ENCODE assay signal across 29 mouse cellular contexts in genomic region chr3:108312414-108312813, GRCm38 (mm10). TPM values are rescaled to one million over a fixed set of nuclear protein-coding genes. Genes with fewer than 3 reads are reported as not detected.
DNase-seq lines count a peak whose midpoint lies in the region; ATAC-seq and TF ChIP-seq lines count a peak whose summit lies in the region.
"Had no signal": no experiment of that assay in that cellular context is flagged by ENCODE, and none has a peak within 500 bp of the region (broad histone marks: within the 10 kb centered on the region; RNA-seq: fewer than 3 reads in every experiment).

No protein-coding gene starts in this region.

- no peaks in the 10 kb centered on the region for H3K9me3 ChIP-seq in heart, postnatal 0 days (replicated peaks; ENCODE audit: control insufficient read depth, low read length)
- no peaks in the 10 kb centered on the region for H3K9me3 ChIP-seq in intestine, embryonic 16.5 days (ENCODE audit: control insufficient read depth, low read length)
- no peaks in the 10 kb centered on the region for H3K9me3 ChIP-seq in stomach, embryonic 16.5 days (replicated peaks; ENCODE audit: control insufficient read depth, low read length)
- H3K9me3 ChIP-seq: embryonic facial prominence, embryonic 10.5 days; embryonic facial prominence, embryonic 13.5 days; hindbrain, embryonic 10.5 days; hindbrain, embryonic 13.5 days had no signal

- no peak for DNase-seq in heart, postnatal 0 days (ENCODE audit: low spot score)
- no peak for DNase-seq in heart, adult 2 months
- no peak for DNase-seq in kidney, postnatal 14 days
- no peak for DNase-seq in left cerebral cortex, adult 2 months (ENCODE audit: extremely low spot score in 1 of 2, low spot score in 2 of 2)
- DNase-seq: adrenal gland, adult 8-10 months; adrenal gland, postnatal 25 days; cerebellum, adult 11-12 months; cerebellum, adult 8-10 months; cerebellum, postnatal 10 days; cerebellum, postnatal 36 days; embryo, embryonic 11 days; forebrain, postnatal 0 days; gastrocnemius, postnatal 25 days; heart, postnatal 36 days had no signal

- H3K27ac ChIP-seq in heart, postnatal 0 days (ENCODE audit: low read depth) = peak overlapping the region; percentile 36
- H3K27ac ChIP-seq in heart, adult 2 months = no peak overlapping the region
- H3K27ac ChIP-seq in intestine, embryonic 16.5 days (ENCODE audit: low read length) = no peak overlapping the region
- H3K27ac ChIP-seq in stomach, embryonic 16.5 days (ENCODE audit: low read length) = no peak overlapping the region
- no peak overlapping the region for H3K27ac ChIP-seq in left cerebral cortex, adult 2 months
- H3K27ac ChIP-seq: embryonic facial prominence, embryonic 10.5 days; embryonic facial prominence, embryonic 13.5 days; hindbrain, embryonic 10.5 days; hindbrain, embryonic 13.5 days had no signal

- intact Hi-C loops in heart, adult 2 months (cut with DNase I) = no loop called here
- intact Hi-C loops in left cerebral cortex, adult 2 months (cut with DNase I) = no loop called here

- H3K9ac ChIP-seq in heart, postnatal 0 days (replicated peaks; ENCODE audit: low read depth, low read length) = no peak overlapping the region
- H3K9ac ChIP-seq in heart, adult 2 months (ENCODE audit: low read depth, low read length) = no peak overlapping the region
- no peak overlapping the region for H3K9ac ChIP-seq in intestine, embryonic 16.5 days (ENCODE audit: low read depth, low read length)
- no peak overlapping the region for H3K9ac ChIP-seq in stomach, embryonic 16.5 days (ENCODE audit: low read length)
- H3K9ac ChIP-seq: embryonic facial prominence, embryonic 13.5 days; forebrain, postnatal 0 days; hindbrain, embryonic 13.5 days had no signal

- 0 out of 2 replicates have a peak, but pooled peaks cover 12% of the 10 kb centered on the region for H3K36me3 ChIP-seq in heart, postnatal 0 days (replicated peaks; ENCODE audit: control insufficient read depth, insufficient read depth, low read length)
- H3K36me3 ChIP-seq in heart, adult 2 months (ENCODE audit: control insufficient read depth, insufficient read depth, low read length) = peaks cover 3% of the 10 kb centered on the region; the same call in 1 of the 2 replicates
- no peaks in the 10 kb centered on the region for H3K36me3 ChIP-seq in intestine, embryonic 16.5 days (ENCODE audit: control insufficient read depth, insufficient read depth, low read length)
- H3K36me3 ChIP-seq in stomach, embryonic 16.5 days (ENCODE audit: control insufficient read depth, insufficient read depth, low read length) = no peaks in the 10 kb centered on the region
- H3K36me3 ChIP-seq: embryonic facial prominence, embryonic 13.5 days had no signal

- H3K4me2 ChIP-seq in heart, postnatal 0 days (ENCODE audit: low read depth, low read length) = no peak overlapping the region
- no peak overlapping the region for H3K4me2 ChIP-seq in intestine, embryonic 16.5 days (ENCODE audit: low read depth, low read length)
- no peak overlapping the region for H3K4me2 ChIP-seq in stomach, embryonic 16.5 days (ENCODE audit: low read depth, low read length)
- H3K4me2 ChIP-seq: embryonic facial prominence, embryonic 13.5 days; heart, embryonic 11.5 days; hindbrain, embryonic 13.5 days had no signal

- no peak for TF ChIP-seq CTCF in heart, postnatal 0 days (IDR thresholded peaks at IDR 0.05; ENCODE audit: low read depth)
- no peak for TF ChIP-seq CTCF in heart, adult 2 months (IDR thresholded peaks at IDR 0.05)
- TF ChIP-seq CTCF in left cerebral cortex, adult 2 months (IDR thresholded peaks at IDR 0.05) = no peak

- H3K79me2 ChIP-seq in heart, adult 2 months (replicated peaks; ENCODE audit: control insufficient read depth, insufficient read depth, low read length) = no peaks in the 10 kb centered on the region

- H3K4me3 ChIP-seq in heart, postnatal 0 days (ENCODE audit: low read depth, low read length) = no peak overlapping the region
- no peak overlapping the region for H3K4me3 ChIP-seq in heart, adult 2 months
- H3K4me3 ChIP-seq in intestine, embryonic 16.5 days (ENCODE audit: low read length) = no peak overlapping the region
- H3K4me3 ChIP-seq in stomach, embryonic 16.5 days (replicated peaks; ENCODE audit: low read length) = no peak overlapping the region
- no peak overlapping the region for H3K4me3 ChIP-seq in left cerebral cortex, adult 2 months
- H3K4me3 ChIP-seq: embryonic facial prominence, embryonic 10.5 days; embryonic facial prominence, embryonic 13.5 days; erythroblast, embryonic 14.5 days; hindbrain, embryonic 10.5 days; hindbrain, embryonic 13.5 days had no signal

- no peaks in the 10 kb centered on the region for H3K27me3 ChIP-seq in heart, postnatal 0 days (ENCODE audit: control insufficient read depth, insufficient read depth, low read length)
- H3K27me3 ChIP-seq in heart, adult 2 months (ENCODE audit: control insufficient read depth, insufficient read depth, low read length) = no peaks in the 10 kb centered on the region
- H3K27me3 ChIP-seq in intestine, embryonic 16.5 days (replicated peaks; ENCODE audit: control insufficient read depth, insufficient read depth, low read length) = no peaks in the 10 kb centered on the region
- no peaks in the 10 kb centered on the region for H3K27me3 ChIP-seq in stomach, embryonic 16.5 days (ENCODE audit: control insufficient read depth, insufficient read depth, low read length)
- H3K27me3 ChIP-seq: embryonic facial prominence, embryonic 13.5 days; hindbrain, embryonic 13.5 days had no signal

- TF ChIP-seq EP300 in heart, postnatal 0 days (IDR thresholded peaks at IDR 0.05; ENCODE audit: low read depth) = no peak
- no peak for TF ChIP-seq EP300 in heart, adult 2 months (IDR thresholded peaks at IDR 0.05; ENCODE audit: insufficient read depth, low read depth, low read length)

- H3K4me1 ChIP-seq in heart, postnatal 0 days (ENCODE audit: control insufficient read depth, insufficient read depth) = peaks cover 38% of the 10 kb centered on the region
- H3K4me1 ChIP-seq in heart, adult 2 months (ENCODE audit: control insufficient read depth, insufficient read depth, low read length) = no peaks in the 10 kb centered on the region; the same call in 1 of the 2 replicates
- 0 out of 2 replicates have a peak, but pooled peaks cover 2% of the 10 kb centered on the region for H3K4me1 ChIP-seq in intestine, embryonic 16.5 days (ENCODE audit: control insufficient read depth, insufficient read depth, low read length)
- H3K4me1 ChIP-seq in stomach, embryonic 16.5 days (ENCODE audit: control insufficient read depth, insufficient read depth, low read length) = no peaks in the 10 kb centered on the region
- H3K4me1 ChIP-seq: embryonic facial prominence, embryonic 10.5 days had no signal

- no peak for TF ChIP-seq POLR2A in heart, adult 2 months (IDR thresholded peaks at IDR 0.05; ENCODE audit: insufficient read depth, low read depth, low read length)

- ATAC-seq in heart, postnatal 0 days (ENCODE audit: insufficient read depth, low read depth) = no peak
- peak; percentile 41; the same call in 1 of the 2 replicates for ATAC-seq in intestine, embryonic 16.5 days
- ATAC-seq in stomach, embryonic 16.5 days (ENCODE audit: insufficient read depth, low FRiP score) = peak; percentile 53; the same call in 1 of the 2 replicates
- ATAC-seq: activated CD4-positive, CD25-positive, alpha-beta regulatory T cell, adult 4 months; CD4-positive, CD25-positive, alpha-beta regulatory T cell, adult 4 months; forebrain, embryonic 14.5 days; forebrain, postnatal 0 days; hindbrain, embryonic 16.5 days had no signal

RNA-seq across cellular contexts. Expression of gene Sort1, which starts 28.5 kb away (rescaled TPM):
- total RNA-seq in heart, postnatal 0 days (2014; rRNA removed; ENCODE audit: low replicate concordance) = 33.5 and 34.4 TPM in 2 replicates
- 6.7 and 7.4 TPM in 2 replicates for polyA plus RNA-seq in heart, postnatal 0 days (2015; fragmentation: Nextera tagmentation; extraction: Ambion mirVana)
- 10 to 100 TPM; 17.4 to 19.2 TPM for total RNA-seq in heart, adult 2 months (2021)
- 33.7 and 51.9 TPM in 2 replicates for polyA plus RNA-seq in heart, adult 2 months (2012; rRNA removed)
- 3.7 and 4.3 TPM in 2 replicates for polyA plus RNA-seq in intestine, embryonic 16.5 days (2015; fragmentation: Nextera tagmentation; extraction: Ambion mirVana)
- 7.4 and 8.6 TPM in 2 replicates for polyA plus RNA-seq in stomach, embryonic 16.5 days (2015; fragmentation: Nextera tagmentation; extraction: Ambion mirVana)
- total RNA-seq in left cerebral cortex, adult 2 months (2021) = 100 to 1,000 TPM; 310 to 316 TPM

RNA-seq across cellular contexts. Expression of gene Mybphl, which starts 52.3 kb away (rescaled TPM):
- total RNA-seq in heart, postnatal 0 days (2014; rRNA removed; ENCODE audit: low replicate concordance) = 49.3 and 60.6 TPM in 2 replicates
- 90.0 and 123 TPM in 2 replicates for polyA plus RNA-seq in heart, postnatal 0 days (2015; fragmentation: Nextera tagmentation; extraction: Ambion mirVana)
- total RNA-seq in heart, adult 2 months (2021) = 10 to 100 TPM; 35.8 to 51.2 TPM
- 268 and 304 TPM in 2 replicates for polyA plus RNA-seq in heart, adult 2 months (2012; rRNA removed)
- not detected in 2 replicates for polyA plus RNA-seq in intestine, embryonic 16.5 days (2015; fragmentation: Nextera tagmentation; extraction: Ambion mirVana)
- not detected in 2 replicates for polyA plus RNA-seq in stomach, embryonic 16.5 days (2015; fragmentation: Nextera tagmentation; extraction: Ambion mirVana)
- total RNA-seq in left cerebral cortex, adult 2 months (2021) = 1 to 10 TPM in 1 of 2 experiments, not detected in 1; 1.0 TPM
- total RNA-seq: adrenal gland, adult 8-10 months; adrenal gland, postnatal 25 days; forebrain, postnatal 0 days; gastrocnemius, adult 8-10 months; gastrocnemius, postnatal 25 days; granulocyte monocyte progenitor cell, adult 5-6 weeks had no signal
- polyA plus RNA-seq: activated CD4-positive, CD25-positive, alpha-beta regulatory T cell, adult 4 months; C2C12; CD4-positive, CD25-positive, alpha-beta regulatory T cell, adult 4 months; embryonic facial prominence, embryonic 13.5 days; erythroblast, embryonic 14.5 days; forebrain, embryonic 14.5 days; forebrain, postnatal 0 days; hindbrain, embryonic 10.5 days had no signal

RNA-seq across cellular contexts. Expression of gene Psma5, which starts 55.7 kb away (rescaled TPM):
- total RNA-seq in heart, postnatal 0 days (2014; rRNA removed; ENCODE audit: low replicate concordance) = 82.6 and 104 TPM in 2 replicates
- polyA plus RNA-seq in heart, postnatal 0 days (2015; fragmentation: Nextera tagmentation; extraction: Ambion mirVana) = 177 and 180 TPM in 2 replicates
- 10 to 100 TPM; 48.1 to 49.9 TPM for total RNA-seq in heart, adult 2 months (2021)
- polyA plus RNA-seq in heart, adult 2 months (2012; rRNA removed) = 42.4 and 75.5 TPM in 2 replicates
- 249 and 278 TPM in 2 replicates for polyA plus RNA-seq in intestine, embryonic 16.5 days (2015; fragmentation: Nextera tagmentation; extraction: Ambion mirVana)
- polyA plus RNA-seq in stomach, embryonic 16.5 days (2015; fragmentation: Nextera tagmentation; extraction: Ambion mirVana) = 230 TPM in 2 replicates
- total RNA-seq in left cerebral cortex, adult 2 months (2021) = 10 to 100 TPM; 64.9 to 80.9 TPM

Comparison
In these comparisons a context has a peak if more than half of its experiments do, and no peak if none do; other contexts are left out.
1. RNA of gene Mybphl, which starts 52.3 kb away (polyA plus RNA-seq): 268 to 304 TPM in heart, adult 2 months and 90.0 to 123 TPM in heart, postnatal 0 days; not detected in stomach, embryonic 16.5 days and not detected in intestine, embryonic 16.5 days; every median in the first group is over 10 times any median in the second.